Mouse (Mus musculus) liver, embryonic 13.5 days (tissue): ENCODE measurements around the gene Rnaseh1. TPM values are rescaled to one million over a fixed set of nuclear protein-coding genes. Genes with fewer than 3 reads are reported as not detected.

Experiments
- ATAC-seq: fragments of 200-750 bp; cut with Nextera tagmentation; 2 replicates; pipeline ENCODE4 v1.8.0; 2017; ENCODE audit warnings: low read depth, mild to moderate bottlenecking, moderate number of reproducible peaks, moderate library complexity
- DNase-seq: peaks from one replicate; pipeline ENCODE4 v3.0.0; 2022
- H3K27ac ChIP-seq: fragments of 300-500 bp; sonication (generic); 2 replicates; pipeline ENCODE4 v1.5.1; 2015; ENCODE audit warnings: moderate library complexity, mild to moderate bottlenecking, inconsistent platforms
- H3K27me3 ChIP-seq: fragments of 300-500 bp; sonication (generic); 2 replicates; pipeline ENCODE4 v1.6.1; 2015; ENCODE audit warnings: mild to moderate bottlenecking, inconsistent platforms
- H3K36me3 ChIP-seq: fragments of 300-500 bp; sonication (generic); 2 replicates; pipeline ENCODE4 v1.6.1; 2015; ENCODE audit warnings: mild to moderate bottlenecking, inconsistent platforms
- H3K4me1 ChIP-seq: fragments of 300-500 bp; sonication (generic); replicated peaks from 2 replicates; pipeline ENCODE4 v1.6.1; 2015; ENCODE audit warnings: inconsistent platforms
- H3K4me2 ChIP-seq: fragments of 300-500 bp; sonication (generic); 2 replicates; pipeline ENCODE4 v1.6.1; 2015; ENCODE audit warnings: inconsistent platforms, mild to moderate bottlenecking, moderate library complexity
- H3K4me3 ChIP-seq: fragments of 300-500 bp; sonication (generic); replicated peaks from 2 replicates; pipeline ENCODE4 v1.5.1; 2015; ENCODE audit warnings: mild to moderate bottlenecking, inconsistent platforms
- H3K9ac ChIP-seq: fragments of 300-500 bp; sonication (generic); 2 replicates; pipeline ENCODE4 v1.6.1; 2015; ENCODE audit warnings: mild to moderate bottlenecking, inconsistent platforms
- H3K9me3 ChIP-seq: fragments of 300-500 bp; sonication (generic); replicated peaks from 2 replicates; pipeline ENCODE4 v1.6.1; 2016; ENCODE audit warnings: inconsistent platforms
- WGBS: fragments of 180-500 bp; shearing (Covaris S2); methylation state at CpG from one replicate; pipeline ENCODE4 v1.1.7; 2015; ENCODE audit not compliant: insufficient replicate concordance; 5-methylcytosine and 5-hydroxymethylcytosine counted together
- polyA plus RNA-seq: library from polyadenylated mRNA; unstranded; fragments of >200 nt; fragmentation: Nextera tagmentation; extraction: Ambion mirVana; gene quantifications from 2 replicates; pipeline ENCODE4 v1.2.1, GENCODE M21; 2015

Rnaseh1 gene
- polyA plus RNA-seq, 1 experiment from 2014 or later = 14.6 TPM

GRCm38 (mm10) chr12:28667287-28667686, 17.9 kb downstream of the Rnaseh1 start:
- H3K4me3 ChIP-seq = no peak overlapping the region
- H3K4me2 ChIP-seq = no peak overlapping the region
- H3K9me3 ChIP-seq = no peaks in the 10 kb centered on the region
- WGBS = 19% methylated on average over 8 of the region's 8 CpGs
- H3K27ac ChIP-seq = no peak overlapping the region
- H3K4me1 ChIP-seq = peaks cover 10% of the 10 kb centered on the region
- DNase-seq = no peak
- H3K27me3 ChIP-seq = no peaks in the 10 kb centered on the region
- ATAC-seq = no peak
- H3K9ac ChIP-seq = no peak overlapping the region
- H3K36me3 ChIP-seq = no peaks in the 10 kb centered on the region

DNA sequence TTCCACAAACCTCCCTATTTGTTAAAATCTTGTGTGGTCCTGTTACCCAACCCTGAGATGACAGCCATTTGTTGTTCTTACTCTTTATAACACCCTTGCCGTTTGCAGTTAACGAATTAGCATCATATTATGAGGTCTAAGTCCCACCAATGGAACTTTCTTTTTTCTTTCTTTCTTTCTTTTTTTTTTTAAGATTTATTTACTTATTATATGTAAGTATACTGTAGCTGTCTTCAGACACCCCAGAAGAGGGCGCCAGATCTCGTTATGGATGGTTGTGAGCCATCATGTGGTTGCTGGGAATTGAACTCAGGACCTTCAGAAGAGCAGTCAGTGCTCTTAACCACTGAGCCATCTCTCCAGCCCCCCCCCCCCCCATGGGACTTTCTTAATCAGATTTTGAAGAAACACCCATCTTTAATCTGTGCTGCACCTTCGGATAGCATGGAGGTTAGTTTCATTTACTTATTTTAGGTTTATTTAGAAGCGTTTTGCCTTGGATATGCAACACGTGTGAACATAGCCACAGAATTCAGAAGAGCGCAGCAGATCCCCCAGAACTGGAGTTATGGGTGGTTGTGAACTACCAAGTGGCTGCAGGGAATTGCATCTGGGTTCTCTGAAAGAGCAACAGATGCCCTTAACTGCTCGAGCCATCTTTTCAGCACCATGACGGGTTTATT, 24.8 kb downstream of the Rnaseh1 start:
- H3K36me3 ChIP-seq = peaks cover 17% of the 10 kb centered on the region
- DNase-seq = no peak
- H3K4me1 ChIP-seq = peaks cover 22% of the 10 kb centered on the region
- no peaks in the 10 kb centered on the region for H3K9me3 ChIP-seq
- peak overlapping the region; percentile 75; the same call in 1 of the 2 replicates for H3K27ac ChIP-seq
- ATAC-seq = no peak
- peak overlapping the region; percentile 72; the same call in 1 of the 2 replicates for H3K4me3 ChIP-seq
- H3K27me3 ChIP-seq = no peaks in the 10 kb centered on the region
- H3K9ac ChIP-seq = no peak overlapping the region
- H3K4me2 ChIP-seq = peak overlapping the region; percentile 84
- WGBS = 66% methylated on average over 10 of the region's 10 CpGs

DNA sequence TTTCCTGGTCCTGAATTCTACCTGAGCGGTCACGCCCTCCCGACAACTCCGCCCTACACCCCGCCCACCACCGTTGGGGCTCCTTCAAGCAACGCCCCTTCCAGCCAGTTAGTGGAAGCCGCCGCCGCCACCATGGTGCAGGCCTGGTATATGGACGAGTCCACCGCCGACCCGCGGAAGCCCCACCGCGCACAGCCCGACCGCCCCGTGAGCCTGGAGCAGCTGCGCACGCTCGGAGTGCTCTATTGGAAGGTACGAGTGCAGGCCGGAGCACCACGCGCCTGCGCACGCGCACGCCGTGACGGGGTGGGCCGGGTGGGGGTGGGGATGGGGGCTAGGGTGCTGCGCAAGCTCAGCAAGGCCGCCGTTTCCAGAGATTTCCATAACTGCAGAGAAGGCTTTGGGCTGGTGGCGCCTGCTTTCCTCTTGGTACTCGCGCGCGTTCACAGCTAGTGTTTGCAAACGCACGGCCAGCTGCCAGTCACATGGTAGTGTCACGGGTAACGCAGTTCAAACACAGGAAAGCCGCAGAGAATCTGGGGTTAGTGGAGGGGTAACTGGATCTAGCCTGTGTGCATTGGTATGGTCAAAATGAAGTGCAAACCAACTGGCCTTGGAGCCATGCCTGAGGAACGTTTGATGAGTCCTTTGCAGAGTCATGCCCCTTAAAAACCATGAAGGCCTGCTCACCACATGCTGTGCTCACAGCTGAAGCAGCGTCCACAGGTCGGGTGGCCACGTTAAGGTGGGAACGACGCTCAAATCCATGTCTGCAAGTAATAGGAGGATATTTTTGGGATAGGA, 25.9 kb downstream of the Rnaseh1 start, which contains the start of gene Adi1:
TSS of gene Adi1 (plus strand) at position 111 of the 804 bp plus-strand sequence.
- Histone ChIP-seq H3K27ac (peak within 1 kb of the TSS; percentile 75), H3K9ac (peak within 1 kb of the TSS; percentile 77), H3K9me3 (no peaks in the 10 kb centered on the region), H3K36me3 (peaks cover 26% of the 10 kb centered on the region), H3K27me3 (no peaks in the 10 kb centered on the region), H3K4me1 (peaks cover 22% of the 10 kb centered on the region), H3K4me3 (peak within 1 kb of the TSS; percentile 72), H3K4me2 (peak within 1 kb of the TSS; percentile 84)
- peak; percentile 26 for DNase-seq
- peak; percentile 91 for ATAC-seq
- 3% methylated on average over 53 of the region's 53 CpGs for WGBS

- WGBS = 57% methylated on average over 5 of the region's 5 CpGs
- ATAC-seq = no peak
- H3K9ac ChIP-seq = peak overlapping the region; percentile 77
Measured at GRCm38 (mm10) chr12:28675925-28676209, 26.5 kb downstream of the Rnaseh1 start.

GRCm38 (mm10) chr12:28684674-28685073, 35.3 kb downstream of the Rnaseh1 start:
- ATAC-seq (no peak), DNase-seq (no peak)
- H3K27ac ChIP-seq = no peak overlapping the region
- 83% methylated on average over 1 of the region's 1 CpGs for WGBS
- H3K4me3 ChIP-seq = no peak overlapping the region
- no peaks in the 10 kb centered on the region for H3K27me3 ChIP-seq
- peaks cover 5% of the 10 kb centered on the region; the same call in 1 of the 2 replicates for H3K4me1 ChIP-seq
- H3K4me2 ChIP-seq = no peak overlapping the region
- H3K36me3 ChIP-seq = peaks cover 48% of the 10 kb centered on the region
- no peak overlapping the region for H3K9ac ChIP-seq
- no peaks in the 10 kb centered on the region for H3K9me3 ChIP-seq

More at GRCm38 (mm10) chr12:28675925-28676209, 26.5 kb downstream of the Rnaseh1 start:
- DNase-seq = no peak
- Histone ChIP-seq H3K4me3 (peak overlapping the region; percentile 72), H3K27ac (peak overlapping the region; percentile 75), H3K27me3 (no peaks in the 10 kb centered on the region), H3K36me3 (peaks cover 32% of the 10 kb centered on the region), H3K4me2 (peak overlapping the region; percentile 84), H3K4me1 (peaks cover 22% of the 10 kb centered on the region), H3K9me3 (no peaks in the 10 kb centered on the region)

- H3K9ac ChIP-seq = no peak overlapping the region
- DNase-seq (no peak), ATAC-seq (peak; percentile 35; the same call in 1 of the 2 replicates)
- 0 out of 2 replicates have a peak overlapping the region, but pooled peaks have one; percentile 11 for H3K4me2 ChIP-seq
- WGBS = 67% methylated on average over 3 of the region's 3 CpGs
- no peaks in the 10 kb centered on the region for H3K27me3 ChIP-seq
- peaks cover 5% of the 10 kb centered on the region; the same call in 1 of the 2 replicates for H3K4me1 ChIP-seq
- H3K9me3 ChIP-seq = no peaks in the 10 kb centered on the region
- no peak overlapping the region for H3K4me3 ChIP-seq
- H3K36me3 ChIP-seq = peaks cover 50% of the 10 kb centered on the region
- no peak overlapping the region for H3K27ac ChIP-seq
Measured at GRCm38 (mm10) chr12:28685771-28686170, 36.4 kb downstream of the Rnaseh1 start.

GRCm38 (mm10) chr12:28686199-28686879, 36.9 kb downstream of the Rnaseh1 start:
- peaks cover 50% of the 10 kb centered on the region for H3K36me3 ChIP-seq
- H3K4me2 ChIP-seq = 0 out of 2 replicates have a peak overlapping the region, but pooled peaks have one; percentile 11
- peak overlapping the region; percentile 19; the same call in 1 of the 2 replicates for H3K27ac ChIP-seq
- H3K9ac ChIP-seq = no peak overlapping the region
- H3K4me1 ChIP-seq = peaks cover 5% of the 10 kb centered on the region; the same call in 1 of the 2 replicates
- no peaks in the 10 kb centered on the region for H3K27me3 ChIP-seq
- no peaks in the 10 kb centered on the region for H3K9me3 ChIP-seq
- WGBS = 66% methylated on average over 8 of the region's 8 CpGs
- no peak overlapping the region for H3K4me3 ChIP-seq
- no peak for DNase-seq
- peak; percentile 44 for ATAC-seq

GRCm38 (mm10) chr12:28688996-28689395, 39.6 kb downstream of the Rnaseh1 start:
- Histone ChIP-seq H3K27me3 (no peaks in the 10 kb centered on the region), H3K4me2 (no peak overlapping the region), H3K9me3 (no peaks in the 10 kb centered on the region), H3K9ac (no peak overlapping the region), H3K36me3 (peaks cover 52% of the 10 kb centered on the region), H3K4me3 (no peak overlapping the region), H3K4me1 (peaks cover 5% of the 10 kb centered on the region; the same call in 1 of the 2 replicates), H3K27ac (no peak overlapping the region)
- WGBS = 77% methylated on average over 6 of the region's 6 CpGs
- no peak for DNase-seq
- no peak for ATAC-seq

GRCm38 (mm10) chr12:28690730-28691129, 41.3 kb downstream of the Rnaseh1 start:
- H3K27ac ChIP-seq = no peak overlapping the region
- no peak overlapping the region for H3K4me3 ChIP-seq
- H3K27me3 ChIP-seq = no peaks in the 10 kb centered on the region
- H3K9me3 ChIP-seq = no peaks in the 10 kb centered on the region
- WGBS = 85% methylated on average over 7 of the region's 7 CpGs
- peaks cover 3% of the 10 kb centered on the region; the same call in 1 of the 2 replicates for H3K4me1 ChIP-seq
- ATAC-seq = no peak
- no peak overlapping the region for H3K4me2 ChIP-seq
- H3K36me3 ChIP-seq = peaks cover 53% of the 10 kb centered on the region
- H3K9ac ChIP-seq = no peak overlapping the region
- DNase-seq = no peak

GRCm38 (mm10) chr12:28693738-28694137, 44.3 kb downstream of the Rnaseh1 start:
- no peak for DNase-seq
- WGBS = 65% methylated on average over 3 of the region's 3 CpGs
- no peak overlapping the region for H3K9ac ChIP-seq
- H3K4me3 ChIP-seq = no peak overlapping the region
- H3K9me3 ChIP-seq = no peaks in the 10 kb centered on the region
- H3K36me3 ChIP-seq = peaks cover 69% of the 10 kb centered on the region
- no peak for ATAC-seq
- no peaks in the 10 kb centered on the region for H3K27me3 ChIP-seq
- no peak overlapping the region for H3K4me2 ChIP-seq
- H3K4me1 ChIP-seq = peaks cover 11% of the 10 kb centered on the region
- no peak overlapping the region for H3K27ac ChIP-seq

DNA sequence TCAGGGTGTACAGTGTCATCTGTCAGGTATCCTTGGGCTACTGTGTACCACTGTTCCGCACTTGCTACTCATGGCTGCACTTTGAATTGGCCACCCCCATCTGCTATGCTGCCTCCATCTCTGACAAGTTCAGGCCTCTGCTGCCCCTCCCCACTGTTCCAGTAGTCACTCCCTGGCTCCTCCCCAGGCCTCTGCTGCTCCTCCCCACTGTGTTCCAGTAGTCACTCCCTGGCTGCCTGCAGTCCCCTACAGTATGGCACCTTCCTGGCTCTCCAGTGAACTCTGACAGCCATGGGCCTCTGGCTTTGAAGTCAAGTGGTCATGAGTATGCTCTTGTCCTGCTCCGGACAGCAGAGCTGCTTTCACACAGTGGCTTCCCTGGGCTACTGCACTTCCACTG, 44.8 kb downstream of the Rnaseh1 start:
- no peaks in the 10 kb centered on the region for H3K27me3 ChIP-seq
- no peak overlapping the region for H3K27ac ChIP-seq
- H3K4me1 ChIP-seq = peaks cover 13% of the 10 kb centered on the region
- no peak overlapping the region for H3K9ac ChIP-seq
- no peak overlapping the region for H3K4me3 ChIP-seq
- H3K36me3 ChIP-seq = peaks cover 64% of the 10 kb centered on the region
- ATAC-seq = 0 out of 2 replicates have a peak, but pooled peaks have one; percentile 14
- H3K4me2 ChIP-seq = no peak overlapping the region
- H3K9me3 ChIP-seq = no peaks in the 10 kb centered on the region
- no peak for DNase-seq
- 76% methylated on average over 2 of the region's 2 CpGs for WGBS
